Mouse (Mus musculus): ENCODE results near the gene Pcmtd2. TPM values are rescaled to one million over a fixed set of nuclear protein-coding genes. Genes with fewer than 3 reads are reported as not detected.

Gene Pcmtd2
- polyA plus RNA-seq (2017; shearing (Covaris generic)): 10 to 100 TPM; 57.5 to 67.5 TPM

GRCm38 (mm10) chr2:181837372-181838292, at the start of gene Pcmtd2:
Gene Pcmtd2, plus strand, starts transcription at chr2:181837854.

GRCm38 (mm10) chr2:181863791-181864535, 26.3 kb downstream of the Pcmtd2 start, which contains the start of gene Polr3k:
Gene Polr3k, plus strand, starts transcription at chr2:181864337.

Other genes starting within 250 kb of the Pcmtd2 start
- 100 to 1,000 TPM in 1 of 2 experiments, 10 to 100 TPM in 1; 85.7 to 111 TPM for gene Prpf6, start 246.0 kb upstream of the Pcmtd2 start, polyA plus RNA-seq (2017; shearing (Covaris generic))
- gene Zfp512b, start 245.1 kb upstream of the Pcmtd2 start, polyA plus RNA-seq (2017; shearing (Covaris generic)): 10 to 100 TPM; 23.9 to 37.2 TPM
- gene Samd10, start 238.6 kb upstream of the Pcmtd2 start, polyA plus RNA-seq (2017; shearing (Covaris generic)): 10 to 100 TPM; 33.2 to 43.9 TPM
- not detected for gene Gm29797, start 180.8 kb upstream of the Pcmtd2 start, polyA plus RNA-seq (2017; shearing (Covaris generic))
- gene Sox18, start 166.2 kb upstream of the Pcmtd2 start, polyA plus RNA-seq (2017; shearing (Covaris generic)): 1 to 10 TPM in 1 of 2 experiments, not detected in 1; 1.5 TPM
- gene Tcea2, start 157.5 kb upstream of the Pcmtd2 start, polyA plus RNA-seq (2017; shearing (Covaris generic)): 10 to 100 TPM; 20.4 to 20.6 TPM
- gene Rgs19, start 143.9 kb upstream of the Pcmtd2 start, polyA plus RNA-seq (2017; shearing (Covaris generic)): 100 to 1,000 TPM; 186 to 225 TPM
- not detected for gene Lkaaear1, start 139.4 kb upstream of the Pcmtd2 start, polyA plus RNA-seq (2017; shearing (Covaris generic))
- gene Oprl1, start 122.8 kb upstream of the Pcmtd2 start, polyA plus RNA-seq (2017; shearing (Covaris generic)): not detected
- gene Myt1, start 74.5 kb upstream of the Pcmtd2 start, polyA plus RNA-seq (2017; shearing (Covaris generic)): under 1 TPM; 0.24 to 0.64 TPM
- 10 to 100 TPM; 28.6 to 37.9 TPM for gene Polr3k, start 26.5 kb downstream of the Pcmtd2 start, polyA plus RNA-seq (2017; shearing (Covaris generic))
- gene Gm14496, start 153.3 kb downstream of the Pcmtd2 start, polyA plus RNA-seq (2017; shearing (Covaris generic)): under 1 TPM; 0.17 to 0.47 TPM

Measured in inflammation-experienced regulatory T-cells (primary cell).